Mouse (Mus musculus): ENCODE data around the gene Natd1. TPM values are rescaled to one million over a fixed set of nuclear protein-coding genes. Genes with fewer than 3 reads are reported as not detected.

Gene Natd1
- polyA plus RNA-seq, 1 experiment from 2014 or later = 34.7 TPM

DNA sequence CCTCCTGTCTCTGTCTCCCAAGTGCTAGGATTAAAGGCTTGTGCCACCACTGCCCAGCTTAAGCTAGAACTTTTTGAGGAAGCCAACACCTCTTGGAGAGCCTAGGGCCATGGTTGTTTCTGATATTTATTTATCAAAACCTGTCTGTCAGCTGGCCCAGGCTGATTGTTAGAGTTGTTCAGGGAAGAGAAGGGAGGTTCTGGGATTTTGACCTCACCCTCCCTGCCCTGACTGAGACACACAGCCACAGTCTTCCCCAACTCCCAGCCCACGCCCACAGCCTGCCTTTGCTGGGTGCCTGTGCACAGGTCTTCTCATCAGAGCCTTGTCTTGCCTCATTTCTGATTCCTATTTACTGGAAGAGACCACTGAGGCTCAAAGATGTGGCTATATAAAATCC, 7.6 kb upstream of the Natd1 start:
- Histone ChIP-seq H3K79me2 (ENCODE audit: inconsistent target) (no peaks in the 10 kb centered on the region), H3K4me3 (ENCODE audit: inconsistent target) (no peak overlapping the region), H3K27ac (no peak overlapping the region), H3K36me3 (ENCODE audit: inconsistent target) (no peaks in the 10 kb centered on the region)
- 100% methylated on average over 1 of the region's 1 CpGs for WGBS (ENCODE audit: missing documents)

GRCm38 (mm10) chr11:60920021-60920420, 5.5 kb upstream of the Natd1 start:
- WGBS (ENCODE audit: missing documents) = 100% methylated on average over 2 of the region's 2 CpGs
- H3K79me2 ChIP-seq (ENCODE audit: inconsistent target) = no peaks in the 10 kb centered on the region
- no peak overlapping the region for H3K27ac ChIP-seq
- H3K4me3 ChIP-seq (ENCODE audit: inconsistent target) = no peak overlapping the region
- no peaks in the 10 kb centered on the region for H3K36me3 ChIP-seq (ENCODE audit: inconsistent target)

GRCm38 (mm10) chr11:60915201-60915600, 651 bp upstream of the Natd1 start:
- no peak overlapping the region for H3K4me3 ChIP-seq (ENCODE audit: inconsistent target)
- WGBS (ENCODE audit: missing documents) = 80% methylated on average over 4 of the region's 4 CpGs
- peaks cover 26% of the 10 kb centered on the region; the same call in 1 of the 2 replicates for H3K79me2 ChIP-seq (ENCODE audit: inconsistent target)
- no peak overlapping the region for H3K27ac ChIP-seq
- H3K36me3 ChIP-seq (ENCODE audit: inconsistent target) = no peaks in the 10 kb centered on the region

GRCm38 (mm10) chr11:60913301-60914196, 1.0 kb downstream of the Natd1 start:
- WGBS (ENCODE audit: missing documents) = under 1% methylated on average over 81 of the region's 86 CpGs
- Histone ChIP-seq H3K79me2 (ENCODE audit: inconsistent target) (peaks cover 41% of the 10 kb centered on the region; the same call in 1 of the 2 replicates), H3K4me3 (ENCODE audit: inconsistent target) (peak overlapping the region; percentile 71), H3K36me3 (ENCODE audit: inconsistent target) (no peaks in the 10 kb centered on the region), H3K27ac (peak overlapping the region; percentile 41)

DNA sequence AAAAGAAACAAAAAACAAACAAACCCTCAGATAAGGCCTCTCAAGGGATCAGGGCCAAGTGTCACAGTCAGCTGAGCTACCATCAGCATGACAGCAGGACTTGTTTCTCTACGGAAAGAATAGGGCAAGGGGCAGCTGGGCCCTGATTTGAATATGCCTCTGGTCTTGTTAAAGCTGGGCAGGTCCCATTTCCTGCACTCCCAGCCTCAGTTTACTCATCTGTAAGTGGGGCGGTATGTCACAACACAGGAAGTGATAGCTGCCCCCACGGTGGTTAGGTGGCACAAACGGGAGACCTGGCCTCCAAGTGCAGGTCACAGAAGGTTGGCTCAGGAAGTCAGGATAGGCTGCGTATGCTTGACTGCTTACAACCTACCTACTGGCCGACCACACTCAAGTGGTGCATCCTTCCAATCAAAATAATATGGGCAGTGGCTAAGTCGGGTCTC, 2.0 kb downstream of the Natd1 start:
- Histone ChIP-seq H3K36me3 (ENCODE audit: inconsistent target) (no peaks in the 10 kb centered on the region), H3K79me2 (ENCODE audit: inconsistent target) (peaks cover 41% of the 10 kb centered on the region; the same call in 1 of the 2 replicates), H3K27ac (peak overlapping the region; percentile 22), H3K4me3 (ENCODE audit: inconsistent target) (peak overlapping the region; percentile 71)
- WGBS (ENCODE audit: missing documents) = 26% methylated on average over 7 of the region's 7 CpGs

DNA sequence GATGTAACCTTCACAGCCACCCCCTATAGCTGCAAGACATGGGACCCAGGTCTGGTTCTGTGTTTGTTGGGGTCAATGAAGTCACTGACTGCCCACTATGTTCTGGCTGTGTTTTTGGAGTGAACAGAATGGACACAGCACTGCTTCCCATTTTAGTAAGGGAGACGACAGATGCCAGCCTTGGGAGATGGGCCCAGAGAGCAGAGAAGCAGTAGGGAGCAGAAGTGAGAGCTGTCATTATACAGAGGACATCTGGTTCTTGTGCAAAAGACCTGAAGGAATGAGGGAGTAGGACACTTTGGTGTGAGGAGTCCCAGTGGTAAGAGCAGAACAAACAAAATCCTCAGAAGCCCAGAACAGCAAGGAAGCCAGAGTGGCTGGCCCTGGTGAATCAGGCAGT, 4.9 kb downstream of the Natd1 start:
- peaks cover 41% of the 10 kb centered on the region; the same call in 1 of the 2 replicates for H3K79me2 ChIP-seq (ENCODE audit: inconsistent target)
- H3K27ac ChIP-seq = no peak overlapping the region
- H3K4me3 ChIP-seq (ENCODE audit: inconsistent target) = no peak overlapping the region
- H3K36me3 ChIP-seq (ENCODE audit: inconsistent target) = peaks cover 21% of the 10 kb centered on the region
- 75% methylated on average over 1 of the region's 1 CpGs for WGBS (ENCODE audit: missing documents)

GRCm38 (mm10) chr11:60908073-60908472, 6.5 kb downstream of the Natd1 start:
- no peak overlapping the region for H3K27ac ChIP-seq
- no peak overlapping the region for H3K4me3 ChIP-seq (ENCODE audit: inconsistent target)
- peaks cover 25% of the 10 kb centered on the region for H3K36me3 ChIP-seq (ENCODE audit: inconsistent target)
- peaks cover 40% of the 10 kb centered on the region; the same call in 1 of the 2 replicates for H3K79me2 ChIP-seq (ENCODE audit: inconsistent target)
- 93% methylated on average over 3 of the region's 3 CpGs for WGBS (ENCODE audit: missing documents)

GRCm38 (mm10) chr11:60906449-60906848, 8.1 kb downstream of the Natd1 start:
- H3K79me2 ChIP-seq (ENCODE audit: inconsistent target) = peaks cover 27% of the 10 kb centered on the region; the same call in 1 of the 2 replicates
- no peak overlapping the region for H3K4me3 ChIP-seq (ENCODE audit: inconsistent target)
- peaks cover 25% of the 10 kb centered on the region for H3K36me3 ChIP-seq (ENCODE audit: inconsistent target)
- H3K27ac ChIP-seq = no peak overlapping the region
- WGBS (ENCODE audit: missing documents) = 88% methylated on average over 4 of the region's 4 CpGs

GRCm38 (mm10) chr11:60905407-60906120, 9.0 kb downstream of the Natd1 start:
- no peak overlapping the region for H3K4me3 ChIP-seq (ENCODE audit: inconsistent target)
- 96% methylated on average over 8 of the region's 10 CpGs for WGBS (ENCODE audit: missing documents)

GRCm38 (mm10) chr11:60903661-60904061, 10.9 kb downstream of the Natd1 start:
- H3K79me2 ChIP-seq (ENCODE audit: inconsistent target) = no peaks in the 10 kb centered on the region; the same call in 1 of the 2 replicates
- no peak overlapping the region for H3K27ac ChIP-seq
- peaks cover 25% of the 10 kb centered on the region for H3K36me3 ChIP-seq (ENCODE audit: inconsistent target)
- WGBS (ENCODE audit: missing documents) = 97% methylated on average over 6 of the region's 6 CpGs
- no peak overlapping the region for H3K4me3 ChIP-seq (ENCODE audit: inconsistent target)

More at GRCm38 (mm10) chr11:60905407-60906120, 9.0 kb downstream of the Natd1 start:
- Histone ChIP-seq H3K79me2 (ENCODE audit: inconsistent target) (peaks cover 18% of the 10 kb centered on the region; the same call in 1 of the 2 replicates), H3K36me3 (ENCODE audit: inconsistent target) (peaks cover 25% of the 10 kb centered on the region), H3K27ac (no peak overlapping the region)

DNA sequence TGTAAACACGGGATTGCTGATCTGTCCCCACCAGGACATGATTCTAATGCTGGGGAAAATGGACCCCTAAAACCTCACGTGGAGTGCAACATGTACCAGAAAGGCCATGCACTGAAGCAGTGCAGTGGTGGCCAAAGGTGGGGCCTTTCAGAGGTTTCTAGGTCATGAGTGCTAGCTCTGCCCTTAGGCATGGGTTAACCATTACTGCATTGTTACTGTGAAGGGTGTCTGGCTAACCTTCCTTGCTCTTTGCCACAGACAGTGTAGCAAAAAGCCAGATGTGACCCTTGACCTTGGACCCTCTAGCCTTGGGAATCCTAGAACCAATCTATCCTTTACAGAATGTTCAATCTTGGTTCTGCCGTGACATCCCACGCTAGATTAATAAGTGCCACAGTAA, 12.1 kb downstream of the Natd1 start:
- Histone ChIP-seq H3K27ac (no peak overlapping the region), H3K4me3 (ENCODE audit: inconsistent target) (no peak overlapping the region), H3K79me2 (ENCODE audit: inconsistent target) (no peaks in the 10 kb centered on the region), H3K36me3 (ENCODE audit: inconsistent target) (peaks cover 25% of the 10 kb centered on the region)
- WGBS (ENCODE audit: missing documents) = 94% methylated on average over 4 of the region's 4 CpGs

GRCm38 (mm10) chr11:60902001-60902400, 12.5 kb downstream of the Natd1 start:
- Histone ChIP-seq H3K79me2 (ENCODE audit: inconsistent target) (no peaks in the 10 kb centered on the region), H3K4me3 (ENCODE audit: inconsistent target) (no peak overlapping the region), H3K36me3 (ENCODE audit: inconsistent target) (peaks cover 25% of the 10 kb centered on the region), H3K27ac (no peak overlapping the region)
- 83% methylated on average over 7 of the region's 7 CpGs for WGBS (ENCODE audit: missing documents)

DNA sequence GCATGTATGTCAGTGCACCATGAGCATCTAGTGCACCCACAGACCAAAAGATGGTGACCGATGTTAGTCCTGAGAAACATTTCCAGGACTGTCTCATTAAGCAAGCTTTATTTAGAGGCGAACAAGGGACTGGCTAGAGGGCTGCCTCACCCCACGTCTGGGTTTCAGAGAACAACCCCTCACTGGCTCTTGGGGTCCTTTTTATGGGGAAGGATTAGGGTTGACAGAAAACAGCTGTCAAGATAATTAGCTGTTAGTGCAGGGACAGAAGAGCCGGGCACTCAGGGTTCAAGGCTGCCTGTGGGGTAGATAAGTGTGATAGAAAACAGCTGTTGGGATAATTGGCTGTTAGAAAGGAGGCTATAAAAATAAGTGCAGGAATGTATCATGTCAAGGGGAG, 18.6 kb downstream of the Natd1 start:
- Histone ChIP-seq H3K4me3 (ENCODE audit: inconsistent target) (no peak overlapping the region), H3K79me2 (ENCODE audit: inconsistent target) (no peaks in the 10 kb centered on the region), H3K36me3 (ENCODE audit: inconsistent target) (no peaks in the 10 kb centered on the region), H3K27ac (no peak overlapping the region)
- WGBS (ENCODE audit: missing documents) = 93% methylated on average over 4 of the region's 4 CpGs

GRCm38 (mm10) chr11:60890744-60891143, 23.8 kb downstream of the Natd1 start:
- Histone ChIP-seq H3K79me2 (ENCODE audit: inconsistent target) (no peaks in the 10 kb centered on the region), H3K4me3 (ENCODE audit: inconsistent target) (no peak overlapping the region), H3K27ac (no peak overlapping the region), H3K36me3 (ENCODE audit: inconsistent target) (no peaks in the 10 kb centered on the region)
- 76% methylated on average over 3 of the region's 3 CpGs for WGBS (ENCODE audit: missing documents)

GRCm38 (mm10) chr11:60890286-60890685, 24.3 kb downstream of the Natd1 start:
- Histone ChIP-seq H3K79me2 (ENCODE audit: inconsistent target) (no peaks in the 10 kb centered on the region), H3K27ac (no peak overlapping the region), H3K4me3 (ENCODE audit: inconsistent target) (no peak overlapping the region), H3K36me3 (ENCODE audit: inconsistent target) (no peaks in the 10 kb centered on the region)
- 69% methylated on average over 6 of the region's 6 CpGs for WGBS (ENCODE audit: missing documents)
